Mouse (Mus musculus): ENCODE measurements around the gene Zfp213.

Gene Zfp213

DNA sequence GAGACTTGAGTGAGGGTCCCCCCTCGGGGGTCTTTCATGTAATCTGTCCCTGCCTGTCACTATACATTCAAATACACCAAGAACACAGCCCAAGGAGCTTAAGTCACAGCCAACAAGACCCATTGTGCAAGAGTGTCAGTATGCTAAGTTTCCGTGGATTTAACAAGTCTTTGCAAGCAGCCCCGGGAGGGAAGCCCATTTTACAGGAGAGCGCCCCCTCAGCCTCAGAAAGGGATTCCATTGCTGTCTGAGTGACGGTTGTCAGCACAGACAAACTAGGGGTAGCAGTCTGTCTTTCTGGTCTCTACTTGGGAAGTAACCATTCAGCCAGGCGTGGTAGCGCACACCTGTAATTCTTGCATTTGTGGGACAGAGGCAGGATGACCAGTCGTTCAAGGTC is 10.1 kb upstream of the Zfp213 start:
- ATAC-seq (ENCODE audit: low TSS enrichment) = no peak

DNA sequence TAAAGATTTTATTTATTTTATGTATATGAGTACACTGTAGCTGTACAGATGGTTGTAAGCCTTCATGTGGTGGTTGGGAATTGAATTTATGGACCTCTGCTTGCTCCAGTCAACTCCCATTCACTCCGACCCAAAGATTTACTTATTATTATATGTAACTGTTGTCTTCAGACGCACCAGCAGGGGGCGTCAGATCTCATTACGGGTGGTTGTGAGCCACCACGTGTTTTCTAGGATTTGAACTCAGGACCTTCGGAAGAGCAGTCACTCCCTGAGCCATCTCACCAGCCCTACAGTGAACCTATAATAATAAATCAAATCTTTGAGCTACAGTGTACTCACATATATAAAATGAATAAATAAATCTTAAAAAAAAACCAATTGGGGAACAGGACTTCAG is 8.0 kb upstream of the Zfp213 start:
- no peak for ATAC-seq (ENCODE audit: low TSS enrichment)

DNA sequence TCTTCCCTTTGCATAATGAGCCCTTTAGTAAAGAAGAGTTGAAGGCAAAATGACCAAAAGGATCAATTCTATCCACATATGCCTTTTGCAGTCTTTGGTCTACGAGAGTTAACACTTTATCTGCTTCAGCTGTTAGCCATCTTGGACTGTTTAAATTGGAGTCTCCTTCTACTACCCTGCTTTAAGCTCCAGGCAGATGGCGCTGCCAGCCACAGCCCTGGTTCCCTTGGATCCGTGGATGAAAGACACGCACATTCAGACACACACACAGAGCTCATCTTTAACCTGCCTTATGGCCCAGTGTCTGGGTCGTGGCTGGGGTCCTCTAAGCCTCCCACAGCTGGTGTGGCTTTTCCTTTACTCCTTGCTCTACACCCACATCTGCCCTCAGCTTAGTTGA is 7.0 kb upstream of the Zfp213 start:
- peak; percentile 70 for ATAC-seq (ENCODE audit: low TSS enrichment)

DNA sequence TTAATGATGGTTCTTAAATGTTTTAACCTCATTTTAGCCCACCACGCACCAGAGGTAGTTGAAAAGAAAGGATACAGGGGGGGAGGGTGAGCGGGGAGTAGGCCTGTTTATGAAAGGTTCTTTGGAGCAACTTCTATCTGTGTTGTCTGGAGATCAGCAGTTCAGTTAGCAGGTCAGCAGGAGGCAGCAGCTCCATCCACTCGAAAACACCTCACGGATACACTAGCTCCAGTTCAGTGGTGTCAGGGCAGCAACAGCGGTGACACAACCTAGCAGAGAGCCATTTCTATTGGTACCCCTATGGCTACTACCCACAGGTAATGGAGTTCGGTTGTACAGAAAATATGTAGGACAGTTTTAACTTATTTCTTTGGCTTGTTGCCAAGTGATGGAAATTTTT is 6.0 kb upstream of the Zfp213 start:
- ATAC-seq (ENCODE audit: low TSS enrichment) = no peak

DNA sequence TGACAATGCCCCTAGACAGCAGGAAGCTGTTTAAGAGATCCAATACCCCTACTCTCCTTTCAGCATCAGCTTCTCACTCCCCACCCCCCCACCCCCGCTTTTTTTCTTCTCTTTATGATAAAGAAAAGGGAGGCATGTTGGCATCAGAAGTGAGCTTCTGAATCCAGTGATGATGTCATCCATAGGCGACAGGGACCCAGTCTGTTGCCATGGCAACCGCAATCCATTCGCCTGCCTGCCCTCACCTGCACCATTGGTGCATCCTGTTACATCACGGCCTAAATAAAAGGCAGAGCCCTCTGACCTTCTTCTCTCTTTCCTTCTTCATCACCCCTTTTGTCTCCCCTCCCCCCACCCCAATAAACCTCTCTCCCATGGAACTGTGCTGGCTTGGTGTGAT is 4.3 kb upstream of the Zfp213 start:
- no peak for ATAC-seq (ENCODE audit: low TSS enrichment)

DNA sequence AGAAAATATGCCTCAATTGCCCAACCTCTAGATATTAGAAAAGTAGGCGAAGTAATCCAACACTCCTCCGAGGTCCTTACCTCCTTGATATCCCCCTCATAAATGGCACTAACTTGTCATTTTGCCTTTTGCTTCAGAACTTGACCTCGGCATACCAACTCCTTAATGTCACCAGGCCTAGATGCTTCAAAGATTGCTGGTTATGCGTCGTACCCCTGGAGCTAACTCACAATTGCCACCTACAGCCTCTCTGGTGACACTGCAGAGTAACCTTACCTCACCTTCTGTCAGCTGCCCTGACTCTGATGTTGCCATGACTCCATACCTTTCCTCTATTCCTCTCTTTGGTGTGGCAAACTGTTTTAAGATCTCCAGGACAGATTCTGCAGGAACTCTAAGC is 2.7 kb upstream of the Zfp213 start:
- ATAC-seq (ENCODE audit: low TSS enrichment) = no peak

DNA sequence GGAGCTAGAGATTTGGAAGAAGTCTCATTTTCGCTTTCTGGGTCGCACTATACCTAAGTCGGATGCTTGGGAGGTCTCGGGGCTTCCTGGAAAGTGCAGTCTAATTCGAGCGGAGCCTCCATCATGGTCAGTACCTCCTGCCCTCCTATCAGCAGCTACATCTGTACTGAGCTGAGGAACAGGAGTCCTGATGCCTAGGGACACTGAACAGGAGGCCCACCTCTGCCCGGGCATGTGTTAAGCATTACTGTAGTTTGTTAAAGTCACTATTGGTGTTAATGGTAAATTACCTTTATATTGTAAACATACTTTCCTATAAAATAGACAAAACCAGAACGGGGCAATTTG is 304 bp upstream of the Zfp213 start:
- peak; percentile 70 for ATAC-seq (ENCODE audit: low TSS enrichment)

DNA sequence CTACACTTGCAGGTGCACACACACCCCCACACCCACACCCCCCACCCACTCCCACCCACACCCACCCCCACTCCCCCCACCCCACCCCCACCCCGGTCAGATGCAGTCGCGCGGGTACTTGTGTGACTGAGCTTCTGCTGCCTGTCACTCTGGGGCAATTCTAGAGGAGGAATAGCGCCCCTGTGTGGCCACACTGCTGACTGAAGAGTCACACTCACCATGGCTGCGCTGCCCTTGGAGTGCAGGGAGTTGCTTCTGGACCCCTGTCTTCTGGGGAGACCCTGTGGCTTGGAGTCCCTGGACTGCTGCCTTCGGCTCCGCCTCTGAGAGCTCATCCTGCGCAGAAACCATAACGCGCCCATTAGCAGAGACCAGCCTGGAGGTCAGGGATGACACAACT is 4.3 kb downstream of the Zfp213 start:
- no peak for ATAC-seq (ENCODE audit: low TSS enrichment)

DNA sequence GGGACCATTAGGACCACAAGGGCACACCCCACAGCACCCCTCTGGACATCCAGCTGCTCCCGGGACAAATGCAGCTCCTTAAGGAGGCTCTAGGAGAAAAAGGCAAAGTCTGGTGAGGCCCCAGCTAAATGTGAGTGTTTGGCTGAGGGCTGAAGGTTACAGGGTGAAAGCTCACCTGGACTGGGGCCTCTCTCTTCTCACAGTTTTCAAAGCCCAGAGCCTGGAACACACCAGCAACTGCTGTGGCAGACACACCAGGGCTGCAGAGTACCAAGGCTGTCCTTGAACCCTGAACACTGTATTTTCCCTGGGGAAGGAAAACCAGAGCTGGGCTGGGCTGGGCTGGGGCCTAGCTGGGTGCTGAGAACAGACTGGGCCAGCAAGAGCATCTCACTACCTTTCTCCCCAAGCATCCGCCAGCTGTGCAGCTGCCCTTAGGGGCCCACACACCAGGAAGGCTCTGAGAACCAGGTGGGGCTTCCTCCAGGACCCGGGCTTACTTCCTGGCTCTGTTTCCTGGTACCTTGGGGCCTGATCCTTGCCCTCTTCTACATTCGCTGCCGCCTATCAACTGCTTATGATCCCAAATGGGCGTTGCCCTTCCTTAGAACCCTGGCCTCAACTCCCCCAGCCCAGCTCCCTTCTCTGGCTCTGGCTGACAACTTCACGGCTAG is 8.7 kb downstream of the Zfp213 start:
- no peak for ATAC-seq (ENCODE audit: low TSS enrichment)

DNA sequence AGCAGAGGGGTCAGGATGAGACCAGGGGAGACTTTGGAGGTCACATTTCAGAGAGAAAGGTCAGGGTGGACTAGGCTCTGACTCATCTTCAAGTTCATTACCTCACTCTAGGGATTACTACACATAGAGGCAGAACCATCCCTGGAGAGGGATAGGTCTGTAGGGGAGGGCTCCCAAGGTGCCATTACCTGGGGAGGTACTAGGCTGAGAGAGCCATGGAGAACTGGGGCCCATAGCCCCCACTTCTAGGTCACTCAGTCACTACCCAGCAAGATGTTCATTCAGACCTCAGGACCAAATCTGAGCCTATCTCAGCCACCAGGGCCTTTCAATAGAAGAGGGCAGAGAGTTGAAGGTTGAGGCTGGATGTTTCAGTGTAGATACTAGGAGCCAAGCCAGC is 9.7 kb downstream of the Zfp213 start:
- ATAC-seq (ENCODE audit: low TSS enrichment) = no peak

DNA sequence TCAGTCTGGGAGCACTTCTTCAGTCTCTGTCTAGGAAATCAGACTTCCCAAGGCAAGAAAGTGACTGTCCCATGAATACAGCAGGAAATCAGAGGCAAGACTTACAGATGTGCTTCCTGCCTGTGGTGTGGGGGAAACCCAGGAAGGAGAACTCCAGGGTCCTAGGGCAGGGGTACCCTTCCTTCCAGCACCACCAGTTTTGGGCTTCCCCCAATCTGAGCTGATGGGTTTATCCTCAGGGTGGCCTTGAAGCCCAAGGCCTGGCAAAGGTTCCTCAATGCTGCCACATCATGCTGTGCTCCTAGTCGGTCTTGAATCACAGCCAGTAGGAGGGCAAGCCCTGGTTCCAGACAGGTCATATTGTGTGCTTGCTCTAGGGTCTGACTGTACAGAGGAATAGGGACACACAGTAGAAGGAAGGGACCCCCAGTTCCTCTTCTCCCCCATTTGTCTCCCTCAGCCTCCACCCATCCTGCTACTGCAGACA is 10.4 kb downstream of the Zfp213 start:
- ATAC-seq (ENCODE audit: low TSS enrichment) = no peak

DNA sequence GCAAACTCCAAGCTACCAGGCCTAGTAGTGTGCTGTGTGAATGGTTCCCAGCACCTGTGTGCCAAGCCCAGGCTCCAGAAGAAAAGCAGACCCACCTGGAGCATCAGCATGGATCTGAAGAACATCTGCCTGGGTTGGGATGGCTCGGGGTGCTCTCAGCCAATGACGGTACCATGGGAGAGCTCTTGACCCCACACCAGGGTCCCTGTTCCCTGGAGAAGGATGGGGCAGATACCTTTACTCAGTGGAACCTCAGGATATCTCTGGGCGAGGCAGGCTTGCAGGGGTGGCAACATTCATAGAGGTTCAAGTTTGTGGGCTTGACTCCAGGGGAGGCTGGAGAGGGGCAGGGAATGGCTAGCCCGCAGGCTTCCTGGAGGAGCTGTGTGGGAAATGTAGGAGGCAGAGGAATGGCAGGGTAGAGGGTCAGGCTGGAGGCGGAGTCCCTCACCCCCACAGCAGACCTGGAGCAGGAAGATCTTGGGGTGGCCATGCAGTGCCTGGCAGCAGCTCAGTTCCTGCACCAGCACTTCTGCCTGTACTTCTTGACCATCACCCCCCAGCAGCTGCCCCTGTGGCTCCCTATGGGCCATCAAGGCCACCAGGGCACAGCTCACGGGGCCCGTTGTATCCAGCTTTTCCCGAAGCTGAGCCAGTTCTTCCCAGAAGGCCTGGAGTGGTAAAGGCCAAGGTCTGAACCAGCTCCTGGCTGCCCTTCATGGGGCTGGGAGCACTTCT is 11.0 kb downstream of the Zfp213 start:
- no peak for ATAC-seq (ENCODE audit: low TSS enrichment)

DNA sequence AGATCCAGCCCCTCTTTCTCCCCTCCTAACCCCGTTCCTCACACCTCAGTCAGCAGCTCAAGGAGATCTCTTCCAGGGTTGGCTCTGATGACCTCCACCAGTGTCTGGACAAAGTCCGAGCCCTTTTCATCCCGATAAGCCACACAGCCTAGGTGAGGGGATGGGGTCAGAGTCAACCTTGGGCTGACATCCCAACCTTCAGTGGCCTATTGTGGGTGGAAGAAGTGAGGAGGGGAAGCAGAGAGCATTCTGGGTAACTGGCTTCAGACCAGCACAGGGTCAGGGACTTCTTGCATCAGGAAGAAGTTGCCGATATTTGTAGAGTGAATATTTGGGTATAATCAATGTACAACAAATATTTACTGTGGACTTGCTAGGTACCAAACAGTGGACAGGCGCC is 12.1 kb downstream of the Zfp213 start:
- ATAC-seq (ENCODE audit: low TSS enrichment) = no peak

DNA sequence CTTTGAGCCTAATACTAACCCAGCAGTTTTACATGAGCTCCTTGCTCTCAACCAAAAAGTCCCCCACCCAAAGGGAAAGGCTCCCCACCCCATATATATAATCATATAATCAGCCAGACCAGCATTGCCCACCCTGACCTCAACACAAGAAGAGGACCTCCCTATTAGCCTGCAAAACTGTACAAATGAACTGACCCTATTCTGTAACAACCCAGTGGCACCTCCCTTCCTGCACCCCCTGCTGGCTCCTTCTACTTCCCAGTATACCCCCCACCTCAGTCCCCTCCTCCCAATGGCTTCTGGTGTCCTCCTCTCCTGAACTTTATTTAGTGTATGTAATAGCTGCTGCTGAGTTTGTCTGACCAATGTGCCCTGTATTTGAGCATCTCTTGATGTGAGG is 12.6 kb downstream of the Zfp213 start:
- ATAC-seq (ENCODE audit: low TSS enrichment) = no peak

DNA sequence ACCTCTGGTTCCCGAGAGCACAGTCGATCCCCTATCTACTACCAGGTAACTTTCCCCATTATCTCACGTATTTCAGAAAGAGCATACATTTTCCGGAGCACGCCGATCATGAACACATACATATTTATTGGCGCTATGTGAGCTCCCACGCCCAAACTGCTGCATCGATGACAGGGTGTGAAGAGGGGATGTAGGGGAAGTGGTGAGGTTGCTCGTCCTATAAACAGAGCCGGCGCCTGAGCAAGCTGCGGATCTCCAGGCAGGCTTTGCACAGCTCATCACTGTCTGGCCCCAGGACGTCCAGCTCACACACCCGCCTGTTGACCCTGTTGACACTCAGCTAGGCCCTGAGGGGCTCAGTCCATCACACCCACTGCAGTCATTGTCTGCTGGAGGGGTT is 13.2 kb downstream of the Zfp213 start:
- peak; percentile 13; the same call in 1 of the 2 replicates for ATAC-seq (ENCODE audit: low TSS enrichment)

DNA sequence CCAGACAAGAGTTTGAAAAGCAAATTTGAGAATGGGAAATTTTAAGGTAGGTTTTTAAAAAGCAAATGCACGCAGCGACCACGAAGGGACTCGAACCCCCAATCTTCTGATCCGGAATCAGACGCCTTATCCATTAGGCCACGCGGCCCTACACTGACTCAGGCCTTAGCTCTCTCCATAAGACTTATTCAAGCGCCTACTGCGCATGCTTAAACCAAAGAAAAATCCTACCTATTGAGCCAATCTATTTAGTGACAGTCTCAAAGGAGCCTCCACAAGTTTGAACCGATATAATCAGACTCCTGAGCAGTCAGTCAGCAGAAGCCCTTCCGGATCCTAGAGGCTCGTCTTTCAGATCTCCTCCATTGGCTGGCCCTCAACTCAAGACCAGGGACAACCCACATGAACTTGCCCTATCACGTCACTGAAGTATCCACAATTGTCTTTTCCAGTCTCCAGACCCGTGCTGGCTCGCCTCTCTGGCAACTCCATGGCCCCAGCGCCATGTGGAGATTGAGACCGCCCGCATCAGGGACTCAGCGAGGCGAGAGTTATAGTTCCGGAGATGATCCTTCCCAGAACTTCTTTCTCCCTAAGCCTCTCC is 13.7 kb downstream of the Zfp213 start:
- ATAC-seq (ENCODE audit: low TSS enrichment) = peak; percentile 58

DNA sequence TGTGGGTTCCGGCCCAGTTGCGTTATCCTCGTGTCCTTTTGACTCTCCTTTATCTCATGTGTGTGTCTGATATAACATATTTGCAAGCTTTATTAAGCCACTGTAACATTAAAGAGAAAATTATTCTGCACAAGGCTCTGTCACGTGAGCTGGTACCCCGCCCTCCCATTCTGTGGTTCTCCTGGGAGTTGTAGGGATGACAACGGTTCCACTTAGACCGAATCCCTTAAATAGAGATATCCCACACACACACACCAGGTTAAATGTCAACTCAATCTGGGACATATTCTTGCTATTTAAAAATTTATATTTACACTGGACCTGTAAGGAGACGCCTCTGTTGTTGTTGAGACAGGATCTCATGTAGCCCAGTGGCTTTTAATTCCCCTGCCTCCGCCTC is 14.6 kb downstream of the Zfp213 start:
- no peak for ATAC-seq (ENCODE audit: low TSS enrichment)

DNA sequence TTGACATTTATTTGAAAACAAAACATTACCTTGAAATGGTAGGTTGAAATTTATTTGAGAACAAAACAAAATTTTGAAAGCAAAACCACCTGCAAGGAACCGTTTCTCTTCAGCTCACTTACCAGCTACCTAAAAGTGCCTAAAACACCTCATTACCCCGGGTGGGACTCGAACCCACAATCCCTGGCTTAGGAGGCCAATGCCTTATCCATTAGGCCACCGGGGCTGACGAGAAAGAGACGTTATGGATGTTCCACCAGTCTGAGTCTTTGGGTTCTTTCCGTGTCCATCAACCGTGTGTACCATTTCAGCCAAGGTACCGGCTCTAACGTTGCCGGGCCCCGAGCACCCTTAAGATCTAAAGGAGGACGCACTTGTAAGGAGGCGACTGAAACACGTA is 15.4 kb downstream of the Zfp213 start:
- peak; percentile 32 for ATAC-seq (ENCODE audit: low TSS enrichment)

DNA sequence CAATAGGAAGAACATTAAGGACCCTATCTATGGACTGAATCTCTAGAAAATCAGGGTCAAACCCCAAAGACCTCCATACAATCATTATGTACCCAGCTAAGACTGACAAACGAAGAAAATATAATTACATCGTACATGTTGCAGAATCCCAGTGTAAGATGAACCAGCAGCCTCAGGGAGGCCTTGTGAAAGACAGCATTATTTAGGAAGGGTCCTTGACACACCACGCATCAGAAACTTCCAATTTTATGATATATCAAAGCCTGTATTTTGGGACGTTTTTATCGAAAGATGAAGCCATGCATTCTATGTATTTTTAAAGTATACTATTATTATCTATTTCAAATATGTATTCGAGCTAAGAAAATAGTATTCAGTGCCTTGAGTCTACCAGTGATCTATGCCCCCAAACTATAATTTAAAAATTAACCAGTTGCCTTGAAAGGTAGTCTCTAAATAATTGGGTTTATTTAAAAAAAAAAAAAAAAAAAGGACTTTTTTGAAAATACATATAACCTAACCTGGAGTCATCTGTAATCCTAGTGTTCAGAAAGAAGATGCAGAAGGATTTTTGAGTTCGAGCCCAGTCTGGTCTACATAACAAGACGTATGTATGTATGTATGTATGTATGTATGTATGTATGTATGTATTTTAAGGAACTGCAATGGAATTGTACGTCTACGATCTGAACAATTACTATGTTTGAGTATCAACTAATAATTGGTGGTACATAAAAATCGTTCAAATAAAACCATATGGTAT is 16.2 kb downstream of the Zfp213 start:
- ATAC-seq (ENCODE audit: low TSS enrichment) = no peak

DNA sequence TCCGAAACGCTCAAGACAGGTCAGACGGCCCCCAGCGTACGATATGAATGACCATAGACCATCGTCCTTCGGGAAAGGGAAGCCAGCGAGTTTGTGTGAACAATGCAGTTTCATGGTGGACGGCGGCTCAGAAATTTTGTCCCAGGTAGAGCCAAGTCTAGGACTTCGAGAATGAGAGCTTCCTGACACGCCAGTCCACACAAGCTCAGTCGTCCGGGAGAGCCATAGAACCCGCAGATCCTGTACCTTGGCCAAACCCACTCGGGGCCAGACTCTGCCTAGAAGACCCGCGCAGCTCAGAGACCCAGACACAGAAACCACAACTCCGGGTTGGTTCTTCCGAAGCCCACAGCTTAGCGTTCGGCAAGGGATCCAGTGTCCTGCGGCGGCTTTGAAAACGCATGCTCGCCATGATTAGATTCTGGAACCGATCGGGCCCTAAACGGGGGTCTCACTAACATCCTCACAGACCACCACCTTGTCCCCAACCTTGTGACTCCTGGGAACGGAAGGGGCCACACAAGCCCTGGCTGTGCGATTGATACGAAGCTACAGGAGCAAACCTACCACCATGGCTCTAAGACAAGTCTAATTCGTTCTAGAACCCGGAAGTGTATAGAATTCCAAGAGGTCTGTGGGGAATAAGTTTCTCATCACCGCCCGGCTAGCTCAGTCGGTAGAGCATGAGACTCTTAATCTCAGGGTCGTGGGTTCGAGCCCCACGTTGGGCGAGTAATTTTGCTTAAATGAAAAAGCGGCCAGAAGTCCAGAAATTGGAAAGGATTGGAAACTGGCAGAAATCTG is 17.1 kb downstream of the Zfp213 start:
- ATAC-seq (ENCODE audit: low TSS enrichment) = peak; percentile 22

DNA sequence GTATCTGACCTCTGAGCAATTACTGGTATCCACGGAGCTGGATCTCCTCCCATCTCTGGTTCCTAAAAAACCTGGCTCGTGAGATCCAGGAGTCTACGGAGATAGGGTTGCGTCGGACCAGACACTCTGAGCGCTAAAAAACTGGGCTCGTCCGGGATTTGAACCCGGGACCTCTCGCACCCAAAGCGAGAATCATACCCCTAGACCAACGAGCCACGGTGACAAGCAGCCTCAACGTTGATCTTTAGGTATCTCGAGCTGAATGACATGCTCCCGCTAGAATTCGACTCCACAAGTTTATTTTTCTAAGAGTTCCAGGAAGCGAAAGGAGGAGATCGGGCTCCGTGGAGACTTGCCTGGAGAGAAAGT is 17.7 kb downstream of the Zfp213 start:
- no peak for ATAC-seq (ENCODE audit: low TSS enrichment)

DNA sequence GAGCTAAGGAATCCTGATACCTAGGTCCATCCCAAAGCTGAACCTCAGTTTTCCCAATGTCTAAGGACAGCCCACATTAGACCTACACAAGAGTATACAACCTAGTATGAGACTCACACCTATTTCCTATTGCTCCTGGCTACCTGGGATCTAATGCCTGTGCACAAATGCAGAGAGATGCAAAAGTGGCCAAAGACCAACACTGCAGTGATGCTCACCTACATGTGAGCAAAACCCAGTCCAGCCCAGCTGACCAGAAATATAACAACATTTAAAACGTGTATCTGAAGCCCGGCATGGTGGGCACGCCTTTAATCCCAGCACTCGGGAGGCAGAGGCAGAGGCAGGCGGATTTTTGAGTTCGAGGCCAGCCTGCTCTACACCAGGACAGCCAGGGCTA is 18.2 kb downstream of the Zfp213 start:
- ATAC-seq (ENCODE audit: low TSS enrichment) = no peak

Measured in frontal cortex, adult (tissue).